Mouse (Mus musculus): ENCODE measurements around the gene Flii.

DNA sequence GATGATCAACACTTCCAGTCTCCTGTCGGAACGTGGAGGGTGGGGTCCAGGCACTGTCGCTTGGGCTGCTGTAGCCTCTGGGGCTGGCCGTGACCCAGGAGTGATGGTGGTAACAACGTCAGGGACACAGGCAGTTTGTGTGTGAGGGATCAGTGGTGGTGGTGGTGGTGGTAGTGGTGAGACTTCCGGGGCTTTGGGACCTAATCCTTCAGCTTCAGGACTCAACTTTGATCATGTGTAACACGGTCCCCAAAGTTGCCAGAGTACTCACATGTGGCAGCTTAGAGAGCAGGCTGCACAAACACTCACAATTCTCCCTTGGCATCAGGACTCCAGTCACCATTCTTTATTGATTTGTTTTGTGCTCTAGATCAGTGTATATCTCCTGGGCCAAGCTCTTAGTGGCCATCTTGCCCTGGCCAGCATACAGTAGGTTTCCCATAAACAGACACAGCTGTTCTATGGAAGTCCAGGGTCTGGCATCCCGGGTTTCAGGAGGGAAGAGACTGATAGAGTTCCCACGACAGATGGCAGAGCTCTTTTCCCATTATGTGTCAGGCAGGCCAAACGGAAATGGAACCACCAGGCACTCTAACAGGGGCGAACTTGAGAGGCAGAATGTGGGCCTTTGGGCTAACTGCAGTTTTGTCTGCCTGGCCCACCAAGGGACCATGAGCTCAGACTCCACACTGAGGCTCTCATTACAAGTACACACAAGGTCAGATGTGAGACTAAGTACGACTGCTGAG, 503 bp upstream of the Flii start:
- TF ChIP-seq CTCF (IDR thresholded peaks at IDR 0.05; ENCODE audit: low read depth) (no peak), EP300 (IDR thresholded peaks at IDR 0.05; ENCODE audit: low read depth) (no peak)

Measured in liver, postnatal 0 days (tissue).